Mouse (Mus musculus): ENCODE results near the gene Ankrd54. TPM values are rescaled to one million over a fixed set of nuclear protein-coding genes. Genes with fewer than 3 reads are reported as not detected.

Gene Ankrd54
- polyA plus RNA-seq, 1 experiment from 2014 or later, result 50.2 TPM

DNA sequence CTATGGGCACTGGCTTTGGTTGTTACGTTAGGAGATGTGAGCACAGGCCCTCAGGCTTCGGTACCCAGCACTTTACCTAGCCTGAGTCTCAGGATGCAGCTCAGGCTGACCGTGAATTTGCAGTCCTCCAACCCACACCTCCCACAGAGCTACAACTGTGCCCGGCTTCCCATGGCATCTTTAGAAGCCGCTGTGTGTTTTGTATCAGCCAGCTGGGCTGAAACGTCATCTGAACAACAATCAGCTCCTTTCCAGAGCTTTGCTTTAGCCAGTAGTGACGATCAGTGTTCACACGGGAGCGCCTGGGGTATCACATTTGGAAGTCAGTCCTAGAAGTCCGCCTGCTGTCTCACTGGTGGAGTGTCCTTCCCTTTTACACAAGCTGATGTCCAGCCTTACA lies 40.6 kb upstream of the Ankrd54 start:
- Histone ChIP-seq H3K9me3 (ENCODE audit: control insufficient read depth, low read length) (no peaks in the 10 kb centered on the region), H3K27ac (replicated peaks; ENCODE audit: low read depth, low read length) (no peak overlapping the region), H3K27me3 (ENCODE audit: control insufficient read depth, insufficient read depth, low read length) (no peaks in the 10 kb centered on the region), H3K36me3 (ENCODE audit: control insufficient read depth, insufficient read depth, low read length) (no peaks in the 10 kb centered on the region), H3K4me3 (replicated peaks; ENCODE audit: low read depth, low read length) (no peak overlapping the region), H3K9ac (replicated peaks; ENCODE audit: low read length) (no peak overlapping the region), H3K4me1 (ENCODE audit: control insufficient read depth, insufficient read depth, low read length) (0 out of 2 replicates have a peak, but pooled peaks cover 5% of the 10 kb centered on the region), H3K4me2 (ENCODE audit: low read length) (no peak overlapping the region)
- no peak for DNase-seq
- ATAC-seq (ENCODE audit: low FRiP score, low TSS enrichment), result no peak
- 66% methylated on average over 10 of the region's 10 CpGs for WGBS

DNA sequence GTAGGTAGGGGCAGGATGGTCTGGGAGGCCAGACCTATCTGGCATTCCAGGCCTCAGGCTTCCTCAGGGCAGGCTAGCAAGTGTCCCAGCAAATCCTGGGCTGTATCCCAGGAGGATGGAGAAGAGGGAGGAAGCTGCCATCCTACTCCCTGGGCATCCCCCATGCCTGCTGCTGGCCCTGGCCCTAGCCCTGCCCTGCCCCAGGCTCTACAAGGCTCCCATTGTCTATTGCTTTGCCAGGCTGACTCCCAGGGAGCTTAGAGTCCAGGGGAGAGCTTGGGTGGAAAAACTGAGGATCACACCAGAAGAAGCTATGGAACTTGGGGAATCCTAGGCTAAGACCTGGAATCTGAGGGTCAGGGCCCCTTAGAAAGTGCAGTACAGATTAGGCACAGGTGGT lies 38.8 kb upstream of the Ankrd54 start:
- Histone ChIP-seq H3K9me3 (ENCODE audit: control insufficient read depth, low read length) (no peaks in the 10 kb centered on the region), H3K4me2 (ENCODE audit: low read length) (no peak overlapping the region), H3K27ac (replicated peaks; ENCODE audit: low read depth, low read length) (no peak overlapping the region), H3K4me1 (ENCODE audit: control insufficient read depth, insufficient read depth, low read length) (no peaks in the 10 kb centered on the region), H3K27me3 (ENCODE audit: control insufficient read depth, insufficient read depth, low read length) (no peaks in the 10 kb centered on the region), H3K4me3 (replicated peaks; ENCODE audit: low read depth, low read length) (no peak overlapping the region), H3K9ac (replicated peaks; ENCODE audit: low read length) (no peak overlapping the region), H3K36me3 (ENCODE audit: control insufficient read depth, insufficient read depth, low read length) (no peaks in the 10 kb centered on the region)
- no peak for ATAC-seq (ENCODE audit: low FRiP score, low TSS enrichment)
- DNase-seq, result no peak

DNA sequence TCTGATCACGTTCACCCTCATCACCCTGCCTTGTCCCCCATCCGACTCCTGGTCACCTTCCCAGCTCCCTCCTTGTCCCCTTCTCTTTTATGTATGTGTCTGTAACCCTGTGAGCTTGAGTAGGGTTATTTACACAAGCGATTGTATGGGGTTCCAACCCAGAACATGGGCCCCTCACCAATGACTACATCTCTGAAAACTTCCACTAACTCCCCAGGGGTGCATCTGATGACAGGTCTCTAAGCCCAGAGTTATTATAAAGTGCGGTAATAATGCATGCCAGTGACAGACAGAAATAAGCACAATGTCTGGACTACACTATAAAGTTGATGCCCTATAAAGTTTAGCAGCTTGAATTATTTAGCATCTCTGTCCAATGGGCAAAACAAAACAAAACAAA lies 37.7 kb upstream of the Ankrd54 start:
- Histone ChIP-seq H3K4me2 (ENCODE audit: low read length) (no peak overlapping the region), H3K36me3 (ENCODE audit: control insufficient read depth, insufficient read depth, low read length) (peaks cover 8% of the 10 kb centered on the region), H3K9me3 (ENCODE audit: control insufficient read depth, low read length) (no peaks in the 10 kb centered on the region), H3K4me1 (ENCODE audit: control insufficient read depth, insufficient read depth, low read length) (no peaks in the 10 kb centered on the region), H3K9ac (replicated peaks; ENCODE audit: low read length) (no peak overlapping the region), H3K27ac (replicated peaks; ENCODE audit: low read depth, low read length) (no peak overlapping the region), H3K4me3 (replicated peaks; ENCODE audit: low read depth, low read length) (no peak overlapping the region), H3K27me3 (ENCODE audit: control insufficient read depth, insufficient read depth, low read length) (no peaks in the 10 kb centered on the region)
- DNase-seq (no peak), ATAC-seq (ENCODE audit: low FRiP score, low TSS enrichment) (no peak)
- 78% methylated on average over 4 of the region's 4 CpGs for WGBS

DNA sequence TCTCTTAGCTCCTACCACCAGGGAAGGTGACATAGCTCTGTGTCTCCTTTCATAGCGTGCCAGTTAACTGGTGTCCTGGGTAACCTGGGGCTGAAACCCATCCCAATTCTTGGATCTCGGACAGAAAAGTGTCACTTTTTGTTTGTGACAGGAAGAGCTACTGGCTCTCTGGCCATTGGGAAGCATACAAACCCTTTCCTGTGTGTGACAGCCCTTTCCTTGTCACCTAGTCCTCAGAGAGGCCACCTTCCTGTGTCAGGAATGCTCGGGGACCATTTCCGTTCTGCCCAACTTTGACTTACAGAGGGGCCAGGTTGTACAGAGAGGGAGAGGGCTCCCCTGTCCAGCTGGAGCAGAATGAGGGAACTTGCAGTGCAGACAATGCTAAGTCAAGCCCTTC lies 36.8 kb upstream of the Ankrd54 start:
- Histone ChIP-seq H3K27ac (replicated peaks; ENCODE audit: low read depth, low read length) (no peak overlapping the region), H3K9ac (replicated peaks; ENCODE audit: low read length) (no peak overlapping the region), H3K4me2 (ENCODE audit: low read length) (no peak overlapping the region), H3K4me3 (replicated peaks; ENCODE audit: low read depth, low read length) (no peak overlapping the region), H3K9me3 (ENCODE audit: control insufficient read depth, low read length) (no peaks in the 10 kb centered on the region), H3K4me1 (ENCODE audit: control insufficient read depth, insufficient read depth, low read length) (no peaks in the 10 kb centered on the region), H3K36me3 (ENCODE audit: control insufficient read depth, insufficient read depth, low read length) (peaks cover 16% of the 10 kb centered on the region), H3K27me3 (ENCODE audit: control insufficient read depth, insufficient read depth, low read length) (no peaks in the 10 kb centered on the region)
- ATAC-seq (ENCODE audit: low FRiP score, low TSS enrichment), result no peak
- no peak for DNase-seq
- WGBS, result 69% methylated on average over 4 of the region's 4 CpGs

DNA sequence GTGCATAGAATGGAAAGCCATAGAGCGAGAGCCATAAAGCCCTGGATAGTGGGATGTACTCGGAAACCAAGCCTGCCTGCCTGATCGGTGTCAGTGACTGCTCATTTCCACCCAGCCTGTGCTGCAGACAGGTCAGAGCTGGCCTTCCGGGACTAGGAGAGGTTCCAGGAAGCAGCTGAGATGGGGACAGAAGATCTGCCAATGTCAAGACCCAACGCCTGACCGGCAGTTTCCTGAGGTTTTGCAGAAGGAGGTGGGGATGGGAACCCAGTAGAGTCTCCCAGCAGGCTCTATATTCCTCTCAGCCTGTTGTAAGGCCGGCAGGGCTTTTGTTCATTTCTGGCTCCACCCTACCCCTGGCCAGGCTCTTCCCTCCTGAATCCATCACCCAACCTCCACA lies 36.2 kb upstream of the Ankrd54 start:
- Histone ChIP-seq H3K27me3 (ENCODE audit: control insufficient read depth, insufficient read depth, low read length) (no peaks in the 10 kb centered on the region), H3K9ac (replicated peaks; ENCODE audit: low read length) (no peak overlapping the region), H3K27ac (replicated peaks; ENCODE audit: low read depth, low read length) (no peak overlapping the region), H3K36me3 (ENCODE audit: control insufficient read depth, insufficient read depth, low read length) (peaks cover 22% of the 10 kb centered on the region), H3K9me3 (ENCODE audit: control insufficient read depth, low read length) (no peaks in the 10 kb centered on the region), H3K4me2 (ENCODE audit: low read length) (no peak overlapping the region), H3K4me3 (replicated peaks; ENCODE audit: low read depth, low read length) (no peak overlapping the region), H3K4me1 (ENCODE audit: control insufficient read depth, insufficient read depth, low read length) (no peaks in the 10 kb centered on the region)
- ATAC-seq (ENCODE audit: low FRiP score, low TSS enrichment) (no peak), DNase-seq (no peak)
- WGBS, result 56% methylated on average over 7 of the region's 7 CpGs

DNA sequence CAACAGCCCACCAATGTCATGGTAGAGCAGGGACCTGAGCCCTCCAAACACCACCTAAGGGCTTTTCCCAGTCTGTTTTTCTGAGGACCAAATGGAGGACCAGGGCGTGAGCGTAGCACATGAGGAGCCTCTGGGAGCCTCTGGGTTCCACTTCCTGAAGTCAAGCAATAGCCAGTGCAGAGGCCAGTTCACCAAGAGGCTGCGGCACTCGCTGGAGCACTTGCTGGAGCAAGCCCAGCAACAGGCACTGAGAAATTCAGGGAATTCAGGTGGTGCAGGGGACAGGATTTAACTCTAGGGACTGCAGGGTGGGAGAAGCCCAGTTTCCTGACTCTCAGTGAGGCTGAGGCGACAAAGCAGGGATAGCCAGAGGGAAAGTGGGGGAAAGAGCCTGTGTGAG lies 35.5 kb upstream of the Ankrd54 start:
- no peak overlapping the region for H3K4me2 ChIP-seq (ENCODE audit: low read length)
- no peaks in the 10 kb centered on the region for H3K4me1 ChIP-seq (ENCODE audit: control insufficient read depth, insufficient read depth, low read length)
- H3K9ac ChIP-seq (replicated peaks; ENCODE audit: low read length), result no peak overlapping the region
- ATAC-seq (ENCODE audit: low FRiP score, low TSS enrichment) (no peak), DNase-seq (no peak)
- 76% methylated on average over 5 of the region's 5 CpGs for WGBS
- no peaks in the 10 kb centered on the region for H3K27me3 ChIP-seq (ENCODE audit: control insufficient read depth, insufficient read depth, low read length)
- H3K27ac ChIP-seq (replicated peaks; ENCODE audit: low read depth, low read length), result no peak overlapping the region
- peaks cover 28% of the 10 kb centered on the region for H3K36me3 ChIP-seq (ENCODE audit: control insufficient read depth, insufficient read depth, low read length)
- H3K9me3 ChIP-seq (ENCODE audit: control insufficient read depth, low read length), result no peaks in the 10 kb centered on the region
- no peak overlapping the region for H3K4me3 ChIP-seq (replicated peaks; ENCODE audit: low read depth, low read length)

DNA sequence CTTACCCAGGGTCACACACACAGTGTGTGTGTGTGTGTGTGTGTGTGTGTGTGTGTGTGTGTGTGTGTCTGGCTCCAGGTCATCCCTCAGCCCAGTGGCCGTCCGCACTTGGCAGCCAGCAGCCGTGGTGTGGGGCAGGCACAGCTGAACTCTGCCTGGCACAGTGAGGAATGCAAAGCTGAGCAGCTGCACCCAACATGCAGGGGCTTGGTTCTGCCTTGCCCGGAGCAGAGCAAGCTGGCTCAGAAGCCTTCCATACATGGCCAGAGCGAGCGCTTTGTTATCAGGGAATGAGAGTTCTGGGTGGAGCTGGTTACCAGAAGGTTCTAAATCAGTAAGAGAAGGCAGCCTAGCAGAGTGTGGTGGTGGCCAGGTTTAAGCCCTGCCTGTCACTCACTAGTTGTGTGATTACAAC lies 34.9 kb upstream of the Ankrd54 start:
- Histone ChIP-seq H3K36me3 (ENCODE audit: control insufficient read depth, insufficient read depth, low read length) (peaks cover 34% of the 10 kb centered on the region), H3K9me3 (ENCODE audit: control insufficient read depth, low read length) (no peaks in the 10 kb centered on the region), H3K4me2 (ENCODE audit: low read length) (no peak overlapping the region), H3K4me3 (replicated peaks; ENCODE audit: low read depth, low read length) (no peak overlapping the region), H3K9ac (replicated peaks; ENCODE audit: low read length) (no peak overlapping the region), H3K27me3 (ENCODE audit: control insufficient read depth, insufficient read depth, low read length) (no peaks in the 10 kb centered on the region), H3K4me1 (ENCODE audit: control insufficient read depth, insufficient read depth, low read length) (no peaks in the 10 kb centered on the region), H3K27ac (replicated peaks; ENCODE audit: low read depth, low read length) (no peak overlapping the region)
- WGBS, result 61% methylated on average over 6 of the region's 6 CpGs
- ATAC-seq (ENCODE audit: low FRiP score, low TSS enrichment) (no peak), DNase-seq (no peak)

DNA sequence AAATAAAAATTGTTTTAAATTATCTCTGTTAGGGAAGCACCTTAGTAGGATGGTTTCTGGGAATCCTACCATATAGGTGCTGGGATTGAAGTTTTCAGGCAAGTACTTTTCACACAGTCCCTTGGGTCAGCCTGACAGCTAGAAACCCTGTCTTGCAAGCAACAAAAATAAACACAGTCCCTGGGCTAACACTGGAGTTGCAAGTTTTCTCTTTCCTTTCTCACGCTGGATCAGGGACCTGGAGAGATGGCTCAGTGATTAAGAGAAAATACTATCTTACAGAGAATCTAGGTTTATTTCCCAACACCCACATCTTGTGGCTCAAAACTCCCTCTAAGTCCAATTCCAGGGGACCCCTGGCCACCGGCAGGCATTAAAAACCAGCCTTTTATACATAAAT lies 34.4 kb upstream of the Ankrd54 start:
- Histone ChIP-seq H3K27ac (replicated peaks; ENCODE audit: low read depth, low read length) (no peak overlapping the region), H3K27me3 (ENCODE audit: control insufficient read depth, insufficient read depth, low read length) (no peaks in the 10 kb centered on the region), H3K9ac (replicated peaks; ENCODE audit: low read length) (no peak overlapping the region), H3K4me1 (ENCODE audit: control insufficient read depth, insufficient read depth, low read length) (no peaks in the 10 kb centered on the region), H3K4me3 (replicated peaks; ENCODE audit: low read depth, low read length) (no peak overlapping the region), H3K36me3 (ENCODE audit: control insufficient read depth, insufficient read depth, low read length) (peaks cover 39% of the 10 kb centered on the region), H3K4me2 (ENCODE audit: low read length) (no peak overlapping the region), H3K9me3 (ENCODE audit: control insufficient read depth, low read length) (no peaks in the 10 kb centered on the region)
- DNase-seq (no peak), ATAC-seq (ENCODE audit: low FRiP score, low TSS enrichment) (no peak)
- 60% methylated on average over 2 of the region's 2 CpGs for WGBS

DNA sequence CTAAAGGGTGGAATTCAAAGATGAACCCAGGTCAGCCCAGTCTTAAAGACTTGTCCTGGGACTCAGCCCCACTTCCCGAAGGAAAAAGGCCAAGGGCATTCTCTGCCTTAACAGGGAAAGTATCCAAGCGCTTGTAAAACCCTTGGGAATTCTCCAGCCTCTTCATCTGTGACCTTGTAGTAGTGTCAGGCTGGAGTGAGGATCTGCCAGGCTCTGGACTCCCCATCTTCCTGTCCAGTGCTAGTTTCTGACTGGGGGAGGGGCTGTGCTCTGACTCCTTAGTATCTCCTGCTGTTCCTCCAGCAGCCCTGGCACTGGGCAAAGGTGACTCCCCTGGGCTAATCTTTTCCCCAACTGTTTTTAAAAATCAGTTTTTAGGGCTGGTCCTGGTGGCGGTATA lies 33.9 kb upstream of the Ankrd54 start:
- H3K27ac ChIP-seq (replicated peaks; ENCODE audit: low read depth, low read length), result no peak overlapping the region
- no peak for DNase-seq
- no peak overlapping the region for H3K9ac ChIP-seq (replicated peaks; ENCODE audit: low read length)
- peaks cover 44% of the 10 kb centered on the region for H3K36me3 ChIP-seq (ENCODE audit: control insufficient read depth, insufficient read depth, low read length)
- no peaks in the 10 kb centered on the region for H3K27me3 ChIP-seq (ENCODE audit: control insufficient read depth, insufficient read depth, low read length)
- H3K9me3 ChIP-seq (ENCODE audit: control insufficient read depth, low read length), result no peaks in the 10 kb centered on the region
- no peak overlapping the region for H3K4me3 ChIP-seq (replicated peaks; ENCODE audit: low read depth, low read length)
- H3K4me2 ChIP-seq (ENCODE audit: low read length), result no peak overlapping the region
- WGBS, result 75% methylated on average over 3 of the region's 3 CpGs
- no peak for ATAC-seq (ENCODE audit: low FRiP score, low TSS enrichment)
- H3K4me1 ChIP-seq (ENCODE audit: control insufficient read depth, insufficient read depth, low read length), result no peaks in the 10 kb centered on the region
